Mouse (Mus musculus): ENCODE measurements around the gene Yars. TPM values are rescaled to one million over a fixed set of nuclear protein-coding genes. Genes with fewer than 3 reads are reported as not detected.

The Yars gene
- 10 to 100 TPM; 63.8 to 68.1 TPM for total RNA-seq (2021)
- long read RNA-seq, experiment 1, transcript Yars-201 (13 exons, 2,909 nt) = major isoform, 110 of 140 reads
- long read RNA-seq, experiment 1, partial matches to known transcripts = 11 of 140 reads
- long read RNA-seq, experiment 1, other reads (novel, unspliced or antisense) = 16 of 140 reads
- long read RNA-seq, experiment 2, transcript Yars-201 (13 exons, 2,909 nt) = major isoform, 47 of 63 reads
- long read RNA-seq, experiment 2, partial matches to known transcripts = 6 of 63 reads
- long read RNA-seq, experiment 2, other reads (novel, unspliced or antisense) = 8 of 63 reads

GRCm38 (mm10) chr4:129189542-129190519, at the start of gene Yars, which contains the start of gene S100pbp:
Gene Yars, plus strand, starts transcription at chr4:129189760.
Gene S100pbp, minus strand, starts transcription at chr4:129189727.
- DNase-seq = peak; percentile 98

- DNase-seq = no peak
Observed at GRCm38 (mm10) chr4:129140808-129141207, 48.8 kb upstream of the Yars start.

DNA sequence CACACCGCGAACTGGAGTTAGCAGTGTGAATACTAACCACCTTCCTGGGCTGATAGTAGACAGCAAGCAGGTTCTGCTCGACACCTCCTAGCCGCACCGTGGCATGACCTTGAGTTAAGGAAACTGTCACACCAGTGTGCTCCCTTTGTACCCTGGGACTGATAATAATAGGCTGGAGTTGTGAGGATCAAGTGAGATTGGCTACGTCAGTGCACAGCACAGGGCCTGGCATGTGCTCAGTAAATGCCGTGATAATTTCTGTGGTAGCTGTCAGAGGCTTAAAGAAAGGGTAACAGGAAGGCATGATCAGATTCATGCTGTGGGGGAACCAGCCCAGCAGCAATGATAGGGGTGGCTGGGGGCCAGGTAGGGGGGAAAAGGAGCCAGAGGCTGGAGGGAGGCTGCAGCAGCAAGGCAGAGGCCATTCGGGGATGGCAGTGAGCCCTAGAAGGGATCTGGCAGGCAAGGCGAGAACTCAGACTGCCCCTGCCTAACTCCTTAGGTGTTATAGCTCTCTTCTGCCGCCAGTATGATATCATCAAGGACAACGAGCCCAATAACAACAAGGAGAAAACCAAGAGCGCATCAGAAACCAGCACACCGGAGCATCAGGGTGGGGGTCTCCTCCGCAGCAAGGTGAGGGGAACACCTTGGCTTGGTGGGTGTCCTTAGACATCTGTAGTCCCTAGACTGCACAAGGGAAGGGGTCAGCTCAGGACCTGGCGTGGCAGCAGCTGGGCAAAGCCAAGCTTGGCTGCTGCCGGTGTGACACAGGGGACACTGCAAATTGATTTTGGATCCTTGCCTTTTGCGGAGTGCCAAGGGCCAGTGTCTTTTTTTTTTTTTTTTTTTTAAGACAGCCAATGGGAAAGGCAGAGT, 47.8 kb upstream of the Yars start:
- DNase-seq = peak; percentile 58

DNA sequence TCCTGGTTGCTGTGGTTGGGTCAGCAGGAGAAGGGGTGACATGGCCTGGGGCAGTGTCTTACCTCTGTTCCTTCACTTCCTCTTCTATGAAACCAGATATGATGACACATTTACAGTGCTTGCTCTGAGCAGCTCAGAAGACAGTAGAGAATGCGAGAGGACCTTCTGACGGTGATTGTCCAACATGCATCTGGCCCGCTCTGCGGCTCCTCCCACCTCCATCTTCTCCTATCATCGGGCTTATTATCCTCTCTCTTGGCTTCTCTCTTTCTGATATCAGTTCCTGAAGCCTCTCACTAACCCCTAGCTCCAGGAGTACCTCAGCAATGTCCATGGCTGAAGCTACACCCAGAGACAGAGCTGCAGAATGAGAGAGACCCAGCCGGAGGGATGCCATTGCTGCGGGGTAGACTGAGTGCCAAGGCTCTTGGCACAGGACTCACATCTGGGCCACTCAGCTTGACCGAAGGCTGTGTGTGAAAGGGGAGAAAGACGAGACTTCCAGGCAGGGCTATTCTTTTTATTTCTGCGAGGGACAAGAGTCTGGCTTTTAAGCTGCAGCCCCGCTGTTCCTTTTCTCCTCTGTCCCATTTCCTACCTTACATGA, 47.0 kb upstream of the Yars start:
- peak; percentile 49 for DNase-seq

DNA sequence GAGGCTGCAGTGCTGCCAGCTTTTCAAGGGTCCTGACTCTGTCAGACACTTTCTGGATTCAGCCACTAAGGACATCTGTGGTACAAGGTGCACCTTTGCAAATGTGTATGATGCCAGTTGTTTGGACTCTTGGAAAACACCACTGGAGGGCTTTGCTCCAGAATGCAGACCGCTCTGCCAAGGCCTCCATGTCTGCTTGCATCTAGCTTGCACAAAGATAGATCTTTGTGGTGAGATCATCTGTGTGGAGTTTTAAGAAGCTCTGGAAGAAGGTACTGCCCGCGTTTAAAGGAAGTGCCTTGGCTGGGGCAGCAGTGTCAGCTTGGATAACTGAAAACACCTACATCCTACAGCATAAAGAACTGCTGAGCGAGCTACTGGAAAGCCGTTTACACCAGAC, 46.1 kb upstream of the Yars start:
- DNase-seq = no peak

DNA sequence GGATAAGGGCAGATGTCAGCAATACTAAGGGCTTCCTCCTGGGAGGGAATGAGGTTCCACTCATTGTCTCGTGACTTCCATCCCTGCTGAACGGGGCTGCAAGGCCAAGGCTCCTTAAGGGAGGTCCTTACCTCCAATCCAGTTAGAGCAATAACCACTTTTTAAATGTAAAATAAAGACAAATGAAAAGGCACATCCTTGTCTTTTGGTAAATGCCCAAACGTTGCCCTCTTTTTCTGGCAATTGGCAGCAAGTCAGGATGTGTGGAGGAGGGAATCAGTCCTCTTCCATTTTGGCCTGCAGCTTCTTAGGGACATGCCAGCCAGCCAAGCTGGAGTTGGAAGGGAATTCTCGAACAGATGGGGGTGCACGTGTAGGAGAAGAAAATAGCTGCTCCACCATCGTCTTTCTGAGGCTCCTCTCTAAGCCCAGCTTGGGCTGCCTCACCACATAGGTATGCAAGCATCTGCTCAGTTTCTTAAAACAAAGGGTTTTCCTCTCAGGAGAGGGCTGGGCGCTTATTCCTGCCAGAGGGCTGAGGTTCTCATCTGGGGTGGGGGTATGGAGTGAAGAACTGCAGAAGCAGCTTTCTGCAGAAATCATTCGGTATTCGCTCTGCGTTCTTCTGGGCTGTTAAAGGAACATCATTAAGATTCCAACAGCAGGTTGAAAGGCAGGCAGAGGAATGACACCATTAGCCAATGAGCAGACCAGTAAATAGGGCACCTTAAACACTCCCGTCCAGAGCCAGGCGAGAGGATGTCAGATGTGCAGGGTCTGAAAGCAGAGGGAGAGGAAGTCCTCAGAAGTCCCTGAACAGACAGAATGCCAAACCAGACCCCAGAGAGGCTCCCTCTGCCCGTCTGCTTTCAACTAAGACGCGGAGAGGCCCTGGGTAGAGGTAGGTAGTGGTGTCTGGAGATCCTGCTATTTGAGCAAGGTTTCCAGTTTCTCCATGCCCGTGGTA, 44.9 kb upstream of the Yars start:
- DNase-seq = no peak

DNA sequence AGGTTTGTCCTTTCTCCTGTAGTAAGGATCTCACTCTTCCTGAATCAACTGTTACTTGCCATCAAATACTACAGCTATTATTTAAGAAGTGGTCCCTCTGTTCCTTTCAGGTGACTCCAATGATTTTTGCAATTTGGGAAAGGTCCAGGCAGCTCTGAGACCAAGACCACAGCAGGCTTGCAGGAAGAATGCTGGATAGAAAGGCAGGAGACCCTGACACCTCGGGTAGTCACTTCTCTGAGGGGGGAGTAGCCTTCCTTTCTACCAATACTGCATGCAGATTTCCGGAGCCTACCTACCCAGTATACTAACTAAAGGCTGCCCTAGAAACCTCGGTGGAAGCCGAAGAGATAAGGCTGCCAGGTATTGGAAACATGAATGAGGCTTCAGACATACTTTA, 44.1 kb upstream of the Yars start:
- DNase-seq = no peak

- DNase-seq = no peak
Observed at GRCm38 (mm10) chr4:129145943-129146342, 43.6 kb upstream of the Yars start.

DNA sequence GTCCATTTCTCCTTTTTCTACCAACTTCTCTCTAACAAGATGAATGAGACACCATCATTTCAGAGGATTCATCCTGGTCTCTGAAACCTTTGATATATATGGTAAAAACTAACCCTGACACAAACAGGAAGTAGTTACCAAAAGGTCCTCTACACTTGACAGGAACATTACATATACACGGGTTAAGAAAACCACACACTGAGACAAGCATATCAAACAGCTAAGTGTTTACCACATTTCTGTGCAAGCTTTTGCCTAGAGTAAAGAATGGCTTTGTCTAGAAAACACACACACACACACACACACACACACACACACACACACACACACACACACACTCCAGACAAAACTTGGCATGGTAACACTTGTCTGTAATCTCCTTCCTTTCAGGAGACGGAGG, 43.2 kb upstream of the Yars start:
- no peak for DNase-seq

- no peak for DNase-seq
Observed at GRCm38 (mm10) chr4:129147552-129148103, 41.9 kb upstream of the Yars start.

DNA sequence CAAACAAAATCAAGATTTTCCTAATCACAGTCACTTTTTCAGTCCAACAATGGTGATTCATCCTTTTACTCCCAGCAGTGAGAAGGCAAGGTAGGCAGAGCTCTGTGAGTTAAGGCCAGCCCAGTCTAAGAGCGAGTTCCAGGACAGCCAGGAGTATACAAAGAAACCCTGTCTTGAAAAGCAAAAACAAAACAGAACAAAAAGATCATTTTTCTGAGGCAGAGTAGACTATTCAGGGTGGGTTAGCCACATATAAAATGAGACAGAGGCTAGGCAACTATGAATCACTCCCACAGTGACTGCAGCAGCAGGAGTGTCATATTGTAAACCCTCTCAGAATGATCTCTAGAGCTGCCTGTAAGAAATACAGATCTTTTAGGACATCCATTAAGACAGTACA, 40.2 kb upstream of the Yars start:
- no peak for DNase-seq

DNA sequence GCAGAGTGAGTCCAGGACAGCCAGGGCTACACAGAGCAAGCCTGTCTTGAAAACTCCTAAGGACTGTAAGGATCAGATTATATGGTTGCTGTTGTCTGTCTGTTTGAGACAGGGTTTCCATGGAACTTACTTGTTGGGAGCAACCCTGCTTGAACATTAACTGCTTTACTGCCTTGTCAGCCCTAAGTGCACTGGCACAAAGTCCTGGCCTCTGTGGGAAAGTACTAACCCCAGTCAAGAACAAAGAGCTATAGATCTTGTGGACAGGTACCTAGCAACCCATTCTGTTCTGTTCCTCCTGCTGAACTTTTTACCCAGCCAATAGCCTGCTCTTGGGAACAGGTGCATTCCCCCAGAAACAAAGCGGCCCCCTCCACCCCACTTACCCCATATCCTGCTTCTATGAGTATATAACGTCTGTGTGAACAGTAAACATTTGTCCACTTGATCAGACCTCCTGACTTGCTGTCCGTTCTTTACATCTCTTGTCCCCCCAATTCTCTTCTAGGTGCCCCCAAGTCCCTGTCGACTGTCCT, 38.2 kb upstream of the Yars start:
- DNase-seq = no peak

DNA sequence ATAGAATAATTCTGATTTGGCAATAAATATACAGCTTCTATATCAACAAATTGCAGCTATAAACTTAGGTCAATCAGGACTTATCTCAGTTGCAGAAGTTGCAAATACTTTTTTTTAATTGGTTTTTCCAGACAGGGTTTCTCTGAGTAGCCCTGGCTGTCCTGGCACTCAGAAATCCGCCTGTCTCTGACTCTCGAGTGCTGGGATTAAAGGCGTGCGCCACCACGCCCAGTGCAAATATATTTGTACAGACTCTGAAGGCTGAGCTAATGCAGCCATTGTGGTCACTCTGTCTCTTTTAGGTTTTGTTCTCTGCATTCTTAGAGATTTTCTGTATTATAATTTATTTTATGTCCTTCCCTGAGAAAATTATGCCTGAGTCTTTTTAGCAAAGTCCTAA, 32.0 kb upstream of the Yars start:
- DNase-seq = no peak

GRCm38 (mm10) chr4:129158549-129158948, 31.0 kb upstream of the Yars start:
- no peak for DNase-seq

DNA sequence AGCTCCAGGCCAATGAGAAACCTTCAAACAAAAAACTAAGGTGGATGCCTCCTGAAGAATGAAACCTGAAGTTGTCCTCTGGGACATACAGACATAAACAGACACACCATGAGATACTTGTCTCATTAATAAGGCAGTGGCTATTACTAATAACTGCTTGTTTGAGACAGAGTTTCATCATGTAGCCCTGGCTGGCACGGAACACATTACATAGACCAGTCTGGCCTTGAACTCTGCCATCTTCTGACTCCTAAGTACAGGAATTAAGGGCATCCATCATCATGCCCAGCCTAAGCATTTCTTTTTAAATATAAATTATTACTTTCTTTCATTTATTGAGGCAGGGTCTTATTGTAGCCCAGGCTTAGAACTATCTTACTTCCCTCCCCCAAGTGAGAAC, 28.5 kb upstream of the Yars start:
- no peak for DNase-seq

- no peak for DNase-seq
Observed at GRCm38 (mm10) chr4:129161581-129162255, 27.8 kb upstream of the Yars start.

DNA sequence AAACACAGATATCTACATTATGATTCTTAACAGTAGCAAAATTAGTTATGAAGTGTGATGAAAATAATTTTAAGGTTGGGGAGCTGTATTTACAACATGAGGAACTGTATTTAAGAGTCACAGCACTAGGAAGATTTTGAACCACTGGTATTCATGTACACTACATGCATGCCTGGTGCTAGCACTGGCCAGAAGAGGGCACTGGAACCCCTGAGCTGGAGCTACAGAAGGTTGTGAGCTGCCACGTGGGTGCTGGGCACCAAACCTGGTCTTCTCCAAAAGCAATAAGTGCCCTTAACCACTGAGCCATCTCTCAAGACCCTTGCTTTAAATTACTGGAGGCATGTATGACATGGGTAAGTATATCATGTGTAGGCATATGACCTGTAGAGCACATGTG, 17.0 kb upstream of the Yars start:
- no peak for DNase-seq

- no peak for DNase-seq
Observed at GRCm38 (mm10) chr4:129179560-129179959, 10.0 kb upstream of the Yars start.

GRCm38 (mm10) chr4:129188041-129188659, 1.4 kb upstream of the Yars start:
- no peak for DNase-seq

Data from adrenal gland, postnatal 10 days (tissue).